Mouse (Mus musculus): ENCODE data around the gene A130010J15Rik. TPM values are rescaled to one million over a fixed set of nuclear protein-coding genes. Genes with fewer than 3 reads are reported as not detected.

A130010J15Rik gene
- polyA plus RNA-seq, 1 experiment from 2014 or later, result 12.2 TPM

DNA sequence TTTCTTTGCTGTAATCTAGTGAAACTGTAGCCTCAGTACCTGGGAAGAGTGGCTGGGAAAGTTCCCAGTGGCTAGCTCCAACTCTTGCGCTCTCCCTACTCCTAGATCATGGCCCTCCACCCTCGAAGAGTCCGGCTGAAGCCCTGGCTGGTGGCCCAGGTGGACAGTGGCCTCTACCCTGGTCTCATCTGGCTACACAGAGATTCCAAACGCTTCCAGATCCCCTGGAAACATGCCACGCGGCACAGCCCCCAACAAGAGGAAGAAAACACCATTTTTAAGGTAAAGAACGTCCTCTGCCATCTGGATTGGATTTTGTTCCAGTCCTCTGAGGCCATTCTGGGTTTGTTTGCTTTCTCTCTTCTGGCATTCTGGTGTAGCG lies 10.7 kb upstream of the A130010J15Rik start:
- Histone ChIP-seq H3K36me3 (ENCODE audit: poor library complexity, severe bottlenecking) (no peaks in the 10 kb centered on the region), H3K27ac (no peak overlapping the region), H3K4me2 (no peak overlapping the region), H3K9me3 (replicated peaks) (no peaks in the 10 kb centered on the region), H3K4me1 (peaks cover 12% of the 10 kb centered on the region), H3K9ac (no peak overlapping the region), H3K4me3 (no peak overlapping the region), H3K27me3 (peaks cover 41% of the 10 kb centered on the region)
- 85% methylated on average over 8 of the region's 8 CpGs for WGBS
- no peak for ATAC-seq

DNA sequence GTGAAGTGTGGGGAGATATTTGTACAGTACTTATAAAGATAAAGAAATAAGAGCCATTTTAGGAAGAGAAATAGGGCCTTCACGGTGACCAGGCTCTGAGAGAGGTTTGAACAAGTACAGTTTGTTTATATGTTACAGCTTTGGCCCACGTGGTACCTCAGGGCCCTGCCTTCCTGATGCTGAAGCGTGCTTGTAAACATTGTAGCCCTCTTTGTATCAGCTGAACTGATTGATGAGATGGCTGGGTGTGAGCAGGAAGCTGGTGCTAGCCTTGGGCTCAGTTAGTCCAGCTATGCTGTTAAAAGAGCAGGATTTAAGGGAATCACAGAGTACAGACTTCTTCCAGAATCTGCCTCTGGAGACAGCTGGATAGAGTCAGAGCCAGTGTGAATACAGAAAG lies 8.7 kb upstream of the A130010J15Rik start:
- H3K27ac ChIP-seq, result no peak overlapping the region
- H3K9ac ChIP-seq, result no peak overlapping the region
- no peaks in the 10 kb centered on the region for H3K9me3 ChIP-seq (replicated peaks)
- H3K36me3 ChIP-seq (ENCODE audit: poor library complexity, severe bottlenecking), result no peaks in the 10 kb centered on the region
- H3K4me1 ChIP-seq, result peaks cover 8% of the 10 kb centered on the region
- WGBS, result 61% methylated on average over 3 of the region's 3 CpGs
- no peak for ATAC-seq
- H3K27me3 ChIP-seq, result peaks cover 21% of the 10 kb centered on the region
- H3K4me2 ChIP-seq, result no peak overlapping the region
- no peak overlapping the region for H3K4me3 ChIP-seq

DNA sequence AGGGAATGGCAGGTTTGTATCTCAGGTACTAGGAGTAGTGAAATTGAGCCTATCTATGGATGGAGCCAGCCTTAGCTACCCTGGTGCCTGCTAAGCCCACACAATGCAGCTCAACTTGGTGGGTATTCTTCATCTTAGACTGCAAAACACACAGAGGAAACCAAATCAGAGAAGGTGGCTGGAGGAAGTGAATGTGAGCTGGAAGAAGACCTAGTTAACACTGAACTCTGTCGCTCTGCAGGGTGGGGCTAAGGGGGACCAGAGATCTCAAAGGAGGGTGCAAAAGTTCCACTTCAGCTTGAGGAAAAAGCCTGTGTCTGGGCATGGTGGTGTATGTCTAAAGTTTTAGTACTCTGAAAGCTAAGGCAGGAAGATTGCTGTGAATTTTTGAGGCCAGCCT lies 8.2 kb upstream of the A130010J15Rik start:
- Histone ChIP-seq H3K9me3 (replicated peaks) (no peaks in the 10 kb centered on the region), H3K36me3 (ENCODE audit: poor library complexity, severe bottlenecking) (no peaks in the 10 kb centered on the region), H3K27me3 (peaks cover 16% of the 10 kb centered on the region), H3K4me2 (no peak overlapping the region), H3K27ac (no peak overlapping the region), H3K4me1 (peaks cover 8% of the 10 kb centered on the region), H3K4me3 (no peak overlapping the region), H3K9ac (no peak overlapping the region)
- no peak for ATAC-seq
- 76% methylated on average over 1 of the region's 1 CpGs for WGBS

DNA sequence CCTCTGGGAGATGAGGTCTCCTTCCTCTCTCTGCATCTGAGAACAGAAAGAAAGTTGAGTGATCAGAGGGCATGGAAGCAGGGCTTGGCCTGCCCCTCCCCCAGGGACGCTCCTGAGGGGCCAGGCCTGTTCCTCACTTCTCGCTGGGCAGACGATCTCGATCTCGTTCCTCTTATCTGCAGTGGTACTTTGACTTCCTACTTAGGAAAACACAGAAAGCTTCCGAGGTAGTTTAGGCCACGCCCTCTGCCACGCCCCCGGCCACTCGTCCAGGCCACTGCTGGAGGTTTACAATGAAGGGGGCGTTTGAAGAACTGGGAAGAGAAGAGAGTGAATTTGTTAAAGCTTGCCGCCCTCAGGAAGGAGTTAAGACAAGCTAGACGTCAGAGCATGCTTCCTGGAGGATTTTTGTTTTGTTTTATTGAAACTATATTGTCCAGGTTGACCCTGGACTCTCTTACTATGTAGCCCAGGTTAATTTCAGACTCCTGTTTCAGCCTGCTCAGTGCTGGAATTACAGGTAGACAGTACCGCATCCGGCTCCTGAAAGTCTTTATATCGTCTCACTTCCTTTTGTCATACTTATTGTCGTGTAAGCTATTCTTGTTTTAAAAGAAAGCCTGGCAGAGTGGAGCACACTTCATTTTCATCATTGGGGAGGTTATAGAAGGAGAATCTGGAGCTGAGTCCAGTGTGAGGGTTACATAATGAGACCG lies 7.4 kb upstream of the A130010J15Rik start:
- no peak for ATAC-seq
- Histone ChIP-seq H3K27ac (no peak overlapping the region), H3K4me1 (peaks cover 8% of the 10 kb centered on the region), H3K9ac (peak overlapping the region; percentile 55; the same call in 1 of the 2 replicates), H3K36me3 (ENCODE audit: poor library complexity, severe bottlenecking) (no peaks in the 10 kb centered on the region), H3K4me3 (no peak overlapping the region), H3K27me3 (peaks cover 9% of the 10 kb centered on the region), H3K4me2 (peak overlapping the region; percentile 45), H3K9me3 (replicated peaks) (no peaks in the 10 kb centered on the region)
- 15% methylated on average over 18 of the region's 18 CpGs for WGBS

DNA sequence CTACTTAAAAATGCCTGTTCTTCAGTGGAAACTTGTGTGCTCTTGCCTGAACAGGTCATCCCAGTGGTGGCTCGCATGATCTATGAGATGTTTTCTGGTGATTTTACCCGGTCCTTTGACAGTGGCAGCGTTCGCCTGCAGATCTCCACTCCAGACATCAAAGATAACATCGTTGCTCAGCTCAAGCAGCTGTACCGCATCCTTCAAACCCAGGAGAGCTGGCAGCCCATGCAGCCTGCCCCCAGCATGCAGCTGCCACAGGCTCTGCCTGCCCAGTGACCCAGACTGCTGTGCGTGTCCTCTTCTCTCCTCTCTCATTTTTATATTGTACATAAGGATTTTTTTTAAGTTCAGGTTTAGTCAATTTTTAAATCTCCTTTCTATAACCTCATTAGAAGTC lies 1.4 kb downstream of the A130010J15Rik start:
- Histone ChIP-seq H3K9me3 (replicated peaks) (no peaks in the 10 kb centered on the region), H3K36me3 (ENCODE audit: poor library complexity, severe bottlenecking) (no peaks in the 10 kb centered on the region), H3K4me3 (no peak overlapping the region), H3K4me1 (peaks cover 28% of the 10 kb centered on the region), H3K27me3 (no peaks in the 10 kb centered on the region), H3K27ac (no peak overlapping the region), H3K4me2 (no peak overlapping the region), H3K9ac (no peak overlapping the region)
- WGBS, result 92% methylated on average over 7 of the region's 7 CpGs
- ATAC-seq, result no peak

DNA sequence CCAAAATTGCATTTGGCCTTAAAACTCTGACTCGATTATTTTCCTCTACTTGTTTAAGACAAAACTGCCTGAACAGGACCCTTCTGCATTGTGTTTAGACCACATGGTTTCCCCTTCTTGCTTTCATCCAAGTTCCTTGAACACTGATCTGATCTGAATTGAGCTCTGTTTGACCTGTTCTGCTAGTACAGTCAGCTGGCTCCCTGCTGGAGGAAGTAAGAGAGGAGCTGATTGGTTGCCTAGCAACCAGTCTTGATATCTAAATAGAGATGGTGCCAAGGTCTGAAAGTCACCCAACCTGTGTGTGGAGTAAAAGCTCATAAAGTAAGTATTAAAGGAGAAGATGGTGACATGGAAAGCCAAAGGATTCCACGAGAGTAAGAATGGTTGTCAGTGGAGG lies 2.0 kb downstream of the A130010J15Rik start:
- no peak overlapping the region for H3K4me3 ChIP-seq
- 71% methylated on average over 2 of the region's 2 CpGs for WGBS
- no peak for ATAC-seq

DNA sequence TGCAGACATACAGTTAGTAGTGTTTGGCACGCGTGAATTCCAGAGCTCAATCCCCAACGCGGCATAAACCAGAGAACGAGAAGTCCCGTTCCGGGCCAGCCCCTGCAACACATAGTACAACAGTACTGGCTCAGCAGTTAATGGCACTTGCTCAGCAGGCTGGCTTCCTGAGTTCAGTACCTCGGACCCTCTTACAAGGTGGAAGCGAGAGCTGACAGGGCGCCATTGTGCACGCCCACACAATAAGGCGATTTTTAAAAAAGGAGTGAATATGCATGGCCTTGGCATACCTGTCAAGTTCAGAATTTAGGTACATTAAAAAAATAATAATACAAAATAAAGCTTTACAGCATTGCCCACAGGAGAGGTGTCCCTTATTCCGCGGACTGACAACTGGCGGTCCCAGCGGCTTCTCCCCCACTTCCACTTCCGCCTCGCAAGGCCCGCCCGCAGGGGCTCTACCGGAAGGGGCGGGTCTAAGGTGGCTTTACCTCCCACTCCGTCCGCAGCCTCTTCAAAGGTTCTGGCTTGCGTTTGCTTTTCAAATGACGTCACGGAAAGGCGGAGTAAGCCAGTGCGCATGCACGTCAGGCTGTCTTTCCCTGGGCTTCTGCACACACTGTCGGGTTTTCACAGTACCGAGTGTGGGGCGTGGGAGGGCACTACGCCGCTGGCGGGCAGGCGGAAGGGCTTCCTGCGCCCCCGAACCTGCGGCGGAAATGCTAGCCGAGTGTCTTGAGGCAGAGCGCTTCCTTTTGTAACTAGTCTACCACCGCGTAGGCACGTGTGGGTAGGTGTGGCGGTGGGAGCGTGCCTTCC lies 5.4 kb downstream of the A130010J15Rik start:
- H3K27ac ChIP-seq, result peak overlapping the region; percentile 71
- no peaks in the 10 kb centered on the region for H3K9me3 ChIP-seq (replicated peaks)
- peak; percentile 99 for ATAC-seq
- H3K4me3 ChIP-seq, result peak overlapping the region; percentile 78
- H3K27me3 ChIP-seq, result no peaks in the 10 kb centered on the region
- under 1% methylated on average over 48 of the region's 48 CpGs for WGBS
- peaks cover 43% of the 10 kb centered on the region for H3K4me1 ChIP-seq
- H3K4me2 ChIP-seq, result peak overlapping the region; percentile 70
- H3K36me3 ChIP-seq (ENCODE audit: poor library complexity, severe bottlenecking), result no peaks in the 10 kb centered on the region
- H3K9ac ChIP-seq, result peak overlapping the region; percentile 89

More for the DNA sequence above, 2.0 kb downstream of the A130010J15Rik start:
- Histone ChIP-seq H3K9ac (no peak overlapping the region), H3K36me3 (ENCODE audit: poor library complexity, severe bottlenecking) (no peaks in the 10 kb centered on the region), H3K4me1 (peaks cover 34% of the 10 kb centered on the region), H3K27ac (no peak overlapping the region), H3K27me3 (no peaks in the 10 kb centered on the region), H3K4me2 (no peak overlapping the region), H3K9me3 (replicated peaks) (no peaks in the 10 kb centered on the region)

DNA sequence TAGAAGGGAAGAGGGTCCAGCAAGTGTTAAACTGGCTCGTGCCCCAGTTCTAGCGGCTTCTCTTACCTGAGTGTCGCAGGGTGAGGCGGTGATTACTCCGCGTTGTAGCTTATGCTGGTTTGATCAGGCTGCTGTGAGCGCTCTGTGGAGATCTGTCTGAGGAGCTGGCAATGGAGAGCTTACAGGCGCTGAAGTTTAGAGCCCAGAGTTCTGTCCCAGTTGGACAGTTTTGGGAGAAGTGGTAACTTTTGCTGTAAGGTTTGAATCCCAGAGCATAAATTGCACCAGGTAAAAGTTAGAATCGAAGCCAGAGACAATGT lies 5.9 kb downstream of the A130010J15Rik start:
- Histone ChIP-seq H3K27ac (peak overlapping the region; percentile 71), H3K36me3 (ENCODE audit: poor library complexity, severe bottlenecking) (no peaks in the 10 kb centered on the region), H3K4me2 (peak overlapping the region; percentile 70), H3K9ac (peak overlapping the region; percentile 73), H3K9me3 (replicated peaks) (no peaks in the 10 kb centered on the region), H3K27me3 (no peaks in the 10 kb centered on the region), H3K4me1 (peaks cover 43% of the 10 kb centered on the region), H3K4me3 (peak overlapping the region; percentile 78)
- 18% methylated on average over 9 of the region's 9 CpGs for WGBS
- ATAC-seq, result no peak

DNA sequence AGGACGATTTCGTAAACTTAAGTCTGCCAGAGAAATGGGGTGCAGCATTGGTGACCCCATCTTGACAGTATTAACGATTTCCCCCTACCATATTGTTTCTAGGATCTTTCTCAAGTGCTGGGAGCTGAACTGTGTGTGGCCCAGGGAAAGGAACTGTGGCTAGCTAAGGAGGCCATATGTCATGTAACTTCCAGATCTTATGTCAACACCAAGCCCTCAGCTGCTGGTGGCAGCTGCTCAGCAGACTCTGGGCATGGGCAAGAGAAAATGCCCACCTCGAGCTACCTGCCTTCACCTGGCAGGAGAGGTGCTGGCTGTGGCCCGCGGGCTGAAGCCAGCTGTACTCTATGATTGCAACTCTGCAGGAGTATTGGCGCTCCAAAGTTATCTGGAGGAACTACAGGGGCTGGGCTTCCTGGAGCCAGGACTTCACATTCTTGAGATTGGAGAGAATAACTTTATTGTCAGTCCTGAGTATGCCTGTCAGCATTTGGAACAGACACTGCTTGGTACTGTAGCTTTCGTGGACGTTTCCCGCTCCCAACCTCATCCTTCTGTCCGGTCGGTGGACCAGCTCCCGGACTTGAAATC lies 6.4 kb downstream of the A130010J15Rik start:
- peak overlapping the region; percentile 78; the same call in 1 of the 2 replicates for H3K4me3 ChIP-seq
- WGBS, result 91% methylated on average over 13 of the region's 13 CpGs
- H3K27ac ChIP-seq, result 0 out of 2 replicates have a peak overlapping the region, but pooled peaks have one; percentile 71
- no peak for ATAC-seq
- no peaks in the 10 kb centered on the region for H3K36me3 ChIP-seq (ENCODE audit: poor library complexity, severe bottlenecking)
- peaks cover 43% of the 10 kb centered on the region for H3K4me1 ChIP-seq
- H3K27me3 ChIP-seq, result no peaks in the 10 kb centered on the region
- H3K4me2 ChIP-seq, result peak overlapping the region; percentile 70
- peak overlapping the region; percentile 73 for H3K9ac ChIP-seq
- H3K9me3 ChIP-seq (replicated peaks), result no peaks in the 10 kb centered on the region

DNA sequence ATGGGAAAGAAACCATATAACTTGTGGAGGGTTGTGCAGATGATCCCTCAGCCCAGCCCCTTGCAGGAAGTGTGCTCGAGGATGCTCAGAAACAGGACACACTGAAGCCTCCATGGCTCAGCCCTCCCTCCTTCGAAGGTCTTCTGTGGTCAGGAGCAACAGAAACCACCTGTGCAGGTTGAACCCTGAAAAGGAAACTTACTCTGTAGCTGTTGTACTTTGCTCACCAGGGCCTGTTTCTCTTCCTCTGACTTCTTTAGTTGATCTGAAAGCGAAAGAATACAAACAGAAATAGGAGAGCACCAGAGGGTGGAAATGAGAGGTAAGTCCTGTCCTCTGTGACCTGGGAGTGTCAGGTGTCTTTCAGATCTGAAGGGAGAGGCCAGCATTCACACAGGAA lies 13.3 kb downstream of the A130010J15Rik start:
- Histone ChIP-seq H3K36me3 (ENCODE audit: poor library complexity, severe bottlenecking) (no peaks in the 10 kb centered on the region), H3K27me3 (0 out of 2 replicates have a peak, but pooled peaks cover 6% of the 10 kb centered on the region), H3K4me2 (no peak overlapping the region), H3K9ac (no peak overlapping the region), H3K27ac (no peak overlapping the region), H3K4me1 (no peaks in the 10 kb centered on the region; the same call in 1 of the 2 replicates), H3K9me3 (replicated peaks) (no peaks in the 10 kb centered on the region), H3K4me3 (no peak overlapping the region)
- ATAC-seq, result no peak
- WGBS, result 84% methylated on average over 3 of the region's 3 CpGs

DNA sequence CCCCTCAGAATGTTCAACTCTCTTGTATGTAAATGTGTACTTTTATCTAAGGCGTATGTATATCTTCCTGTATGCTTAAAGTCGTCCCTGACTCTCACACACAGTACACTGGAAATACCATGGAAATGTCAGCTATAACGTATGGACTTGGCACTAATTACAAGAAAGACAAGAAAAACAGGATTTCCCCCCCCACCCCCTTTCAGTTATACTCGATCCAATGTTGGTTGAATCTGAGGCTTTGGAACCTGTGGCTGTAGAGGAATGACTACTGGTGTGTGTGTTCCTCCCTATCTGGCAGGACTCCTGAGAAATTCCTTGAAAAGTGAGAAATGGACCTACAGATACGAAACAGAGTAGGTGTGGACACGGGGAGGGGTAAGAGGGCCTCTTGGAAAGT lies 20.4 kb downstream of the A130010J15Rik start:
- Histone ChIP-seq H3K9ac (no peak overlapping the region), H3K4me3 (no peak overlapping the region), H3K27ac (no peak overlapping the region), H3K27me3 (0 out of 2 replicates have a peak, but pooled peaks cover 6% of the 10 kb centered on the region), H3K4me2 (no peak overlapping the region), H3K36me3 (ENCODE audit: poor library complexity, severe bottlenecking) (no peaks in the 10 kb centered on the region), H3K9me3 (replicated peaks) (no peaks in the 10 kb centered on the region), H3K4me1 (peaks cover 14% of the 10 kb centered on the region)
- WGBS, result 90% methylated on average over 6 of the region's 6 CpGs
- no peak for ATAC-seq

DNA sequence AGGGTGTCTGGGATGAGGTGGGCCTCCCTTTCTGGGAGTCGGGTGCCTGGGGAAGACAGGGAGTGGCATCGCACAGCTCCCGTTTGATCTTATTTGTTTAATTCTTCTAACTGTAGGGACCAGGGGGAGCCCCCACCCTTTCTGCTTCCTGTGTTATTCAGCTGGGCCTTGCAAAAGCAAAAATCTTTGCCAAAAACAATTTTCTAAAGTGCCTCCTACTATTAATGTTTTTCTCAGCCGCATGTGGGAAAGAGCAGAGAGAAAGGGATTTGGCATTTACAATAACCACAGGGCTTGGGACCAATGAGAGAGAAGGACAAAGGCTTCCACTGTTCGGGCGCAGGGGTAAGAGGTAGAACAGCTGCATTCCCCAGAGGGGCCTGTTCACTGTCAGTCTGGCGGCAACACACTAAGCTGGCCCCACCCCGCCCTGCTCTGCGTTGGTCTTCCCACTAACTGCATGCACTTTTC lies 21.3 kb downstream of the A130010J15Rik start:
- 0 out of 2 replicates have a peak, but pooled peaks cover 6% of the 10 kb centered on the region for H3K27me3 ChIP-seq
- peak; percentile 96 for ATAC-seq
- H3K36me3 ChIP-seq (ENCODE audit: poor library complexity, severe bottlenecking), result no peaks in the 10 kb centered on the region
- peak overlapping the region; percentile 60 for H3K27ac ChIP-seq
- no peak overlapping the region for H3K4me2 ChIP-seq
- WGBS, result 16% methylated on average over 9 of the region's 9 CpGs
- H3K9me3 ChIP-seq (replicated peaks), result no peaks in the 10 kb centered on the region
- no peak overlapping the region for H3K9ac ChIP-seq
- peaks cover 14% of the 10 kb centered on the region for H3K4me1 ChIP-seq
- no peak overlapping the region for H3K4me3 ChIP-seq
